Mouse (Mus musculus) ovary, adult 18-20 months (tissue): Measurements from ENCODE around the gene Prr7.
A peak's percentile ranks its signal among the peaks of the same experiment; 100 is the strongest.

ENCODE experiments used
- DNase-seq: peaks from one replicate; pipeline ENCODE4 v3.0.0; 2022; ENCODE audit warnings: low spot score, mixed read lengths

Gene Prr7

GRCm38 (mm10) chr13:55508531-55508930, 44.5 kb downstream of the Prr7 start:
- no peak for DNase-seq

DNA sequence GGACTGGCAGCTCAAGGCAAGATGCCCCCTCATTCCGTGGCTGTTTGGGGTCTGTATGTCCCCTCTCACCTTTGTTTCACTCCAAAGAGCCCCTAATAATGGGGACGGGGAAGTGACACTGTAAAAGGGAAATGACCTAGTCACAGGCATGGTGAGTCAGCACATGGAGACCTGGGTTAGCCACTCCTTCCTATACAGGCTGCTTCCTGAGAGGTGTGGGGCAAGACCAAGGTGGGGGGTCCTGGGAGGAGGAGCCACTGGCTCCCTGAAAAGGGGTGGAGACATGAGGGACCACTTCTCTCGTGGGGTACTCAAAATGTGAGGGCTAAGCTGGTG, 46.2 kb downstream of the Prr7 start:
- no peak for DNase-seq

GRCm38 (mm10) chr13:55510668-55511491, 46.8 kb downstream of the Prr7 start:
- peak; percentile 72 for DNase-seq

DNA sequence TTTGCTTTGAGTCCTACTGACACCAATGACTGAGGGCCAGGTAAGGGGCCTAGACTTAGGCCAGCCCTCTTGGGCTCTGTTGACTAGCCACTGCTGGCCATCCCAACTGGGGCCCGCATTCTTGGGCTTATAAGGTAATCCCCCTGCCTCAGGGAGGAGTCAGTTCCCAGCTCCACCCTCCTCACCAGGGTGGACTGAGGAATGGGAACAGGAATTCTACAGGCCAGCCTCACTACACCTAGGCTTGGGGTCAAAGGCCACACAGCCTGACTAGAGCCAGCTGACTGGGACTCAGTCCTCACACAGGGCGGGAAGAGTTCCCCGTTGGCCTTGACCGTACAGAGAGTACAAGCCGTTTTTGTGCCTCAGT, 47.4 kb downstream of the Prr7 start:
- DNase-seq = no peak

GRCm38 (mm10) chr13:55512379-55513031, 48.4 kb downstream of the Prr7 start:
- DNase-seq = peak; percentile 55

GRCm38 (mm10) chr13:55513111-55513748, 49.2 kb downstream of the Prr7 start, which contains the start of gene Pdlim7:
TSS of gene Pdlim7 (minus strand) at chr13:55513676.
- DNase-seq = peak; percentile 82

GRCm38 (mm10) chr13:55513828-55514227, 49.8 kb downstream of the Prr7 start:
- DNase-seq = no peak

GRCm38 (mm10) chr13:55516955-55517354, 52.9 kb downstream of the Prr7 start:
- DNase-seq = peak; percentile 54

GRCm38 (mm10) chr13:55519606-55520005, 55.5 kb downstream of the Prr7 start:
- DNase-seq = no peak

GRCm38 (mm10) chr13:55522730-55523129, 58.7 kb downstream of the Prr7 start:
- no peak for DNase-seq
